Mouse (Mus musculus) G1E (cell line): ENCODE data around the gene Ccdc47. TPM values are rescaled to one million over a fixed set of nuclear protein-coding genes. Genes with fewer than 3 reads are reported as not detected.

Experiments
- ATAC-seq: 2 replicates; pipeline ENCODE4 v1.8.0; 2016; ENCODE audit warnings: mild to moderate bottlenecking; ENCODE audit not compliant: insufficient number of reproducible peaks, poor library complexity, low FRiP score, severe bottlenecking; ENCODE audit errors: extremely low read depth
- DNase-seq: peaks from one replicate; pipeline ENCODE4 v3.0.0; 2012; ENCODE audit warnings: low spot score
- H3K27me3 ChIP-seq: 2 replicates; pipeline ENCODE4 v1.6.1; 2012; ENCODE audit warnings: mild to moderate bottlenecking, low read length, inconsistent platforms; ENCODE audit not compliant: insufficient read depth
- H3K36me3 ChIP-seq: replicated peaks from 2 replicates; pipeline ENCODE3; 2012; ENCODE audit warnings: mild to moderate bottlenecking, inconsistent platforms
- H3K4me1 ChIP-seq: 2 replicates; pipeline ENCODE4 v1.6.1; 2012; ENCODE audit warnings: low read depth, low read length, inconsistent platforms, mixed read lengths; ENCODE audit not compliant: insufficient read depth
- H3K4me3 ChIP-seq: 2 replicates; pipeline ENCODE4 v1.5.1; 2012; ENCODE audit warnings: low read depth, mild to moderate bottlenecking, inconsistent platforms, low read length, moderate library complexity, mixed read lengths
- H3K9me3 ChIP-seq: replicated peaks from 2 replicates; pipeline ENCODE4 v1.6.1; 2012; ENCODE audit warnings: inconsistent platforms
- CTCF ChIP-seq: IDR thresholded peaks from 2 replicates; pipeline ENCODE4 v1.5.1; 2012; ENCODE audit warnings: low read depth, low read length, inconsistent platforms, mixed read lengths
- GATA1 ChIP-seq: IDR thresholded peaks from 2 replicates; pipeline ENCODE4 v1.6.1; 2012; ENCODE audit warnings: borderline replicate concordance, low read length, inconsistent platforms, mixed read lengths
- GATA2 ChIP-seq: IDR thresholded peaks from 2 replicates; pipeline ENCODE4 v1.6.1; 2012; ENCODE audit warnings: low read depth, low read length, inconsistent platforms, borderline replicate concordance
- POLR2AphosphoS5 ChIP-seq: IDR thresholded peaks from 2 replicates; pipeline ENCODE4 v1.6.1; 2012; ENCODE audit warnings: low read depth, low read length, inconsistent platforms; ENCODE audit not compliant: insufficient replicate concordance
- TAL1 ChIP-seq: conservative IDR thresholded peaks from 2 replicates; pipeline ENCODE4 v1.6.1; 2012; ENCODE audit warnings: low read depth, low read length, inconsistent platforms, mixed read lengths
- polyA plus RNA-seq: library from polyadenylated mRNA; stranded (reverse); fragments of >175 nt; gene quantifications from 2 replicates; pipeline ENCODE4 v1.2.3, GENCODE M21; 2012
- total RNA-seq, 2 experiments: library from RNA; stranded (forward) in 1 of 2; stranded (reverse) in 1 of 2; fragments of 200-1000 nt in 1 of 2; fragments of >200 nt in 1 of 2; fragmentation: Nextera tagmentation in 1 of 2; gene quantifications; 2 replicates each; pipeline ENCODE4 v1.2.3; 2014 to 2017

The Ccdc47 gene
- total and polyA plus RNA-seq, 3 experiments = 3.9 to 129 (median 78.5) TPM

DNA sequence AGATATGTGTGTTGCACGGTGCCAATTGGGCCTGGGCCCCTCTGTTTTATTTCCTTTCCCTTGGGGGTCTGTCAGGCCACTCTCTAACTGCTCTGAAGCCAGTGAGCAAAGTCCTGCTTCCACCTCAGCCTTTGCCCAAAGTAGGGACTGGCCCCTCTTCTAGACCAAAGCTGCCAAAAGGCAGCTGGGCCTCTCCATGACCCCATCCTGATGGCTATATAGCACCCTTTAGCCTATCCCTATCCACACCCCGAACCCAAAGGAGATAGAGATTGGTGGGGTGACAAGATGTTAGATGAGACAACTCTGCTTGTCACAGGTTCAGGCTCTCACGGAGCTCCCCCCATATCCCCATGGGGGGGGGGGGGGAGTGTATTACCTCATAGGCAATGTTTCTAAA lies 60.4 kb downstream of the Ccdc47 start:
- TF ChIP-seq CTCF (no peak), POLR2AphosphoS5 (no peak), GATA2 (no peak), TAL1 (no peak), GATA1 (no peak)
- ATAC-seq (no peak), DNase-seq (no peak)
- Histone ChIP-seq H3K9me3 (no peaks in the 10 kb centered on the region), H3K4me1 (peaks cover 52% of the 10 kb centered on the region), H3K36me3 (peaks cover 84% of the 10 kb centered on the region), H3K4me3 (no peak overlapping the region), H3K27me3 (no peaks in the 10 kb centered on the region)

DNA sequence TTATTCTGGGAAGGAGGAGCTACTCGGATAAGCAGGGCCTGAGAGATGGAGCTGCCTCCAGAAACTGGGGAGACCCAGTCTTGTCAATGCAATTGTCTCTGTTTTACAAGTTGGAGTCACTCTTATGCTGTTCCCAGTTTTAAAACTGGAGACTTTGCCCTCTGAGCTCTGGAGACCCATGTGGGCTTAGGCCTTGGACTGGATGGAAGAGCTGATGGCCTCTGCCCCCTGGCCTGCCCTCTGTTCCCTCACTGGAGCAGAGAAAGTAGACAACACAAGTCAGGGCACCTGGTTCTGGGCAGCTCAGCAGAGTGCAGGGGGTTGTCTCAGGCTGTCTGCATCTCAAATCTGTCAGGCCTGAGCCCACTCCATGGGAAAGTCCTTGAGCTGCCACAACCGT lies 61.4 kb downstream of the Ccdc47 start:
- peaks cover 47% of the 10 kb centered on the region for H3K4me1 ChIP-seq
- ATAC-seq (no peak), DNase-seq (no peak)
- H3K36me3 ChIP-seq = peaks cover 94% of the 10 kb centered on the region
- no peak overlapping the region for H3K4me3 ChIP-seq
- TF ChIP-seq POLR2AphosphoS5 (no peak), TAL1 (no peak), CTCF (no peak), GATA1 (no peak), GATA2 (no peak)
- H3K27me3 ChIP-seq = no peaks in the 10 kb centered on the region
- H3K9me3 ChIP-seq = no peaks in the 10 kb centered on the region

DNA sequence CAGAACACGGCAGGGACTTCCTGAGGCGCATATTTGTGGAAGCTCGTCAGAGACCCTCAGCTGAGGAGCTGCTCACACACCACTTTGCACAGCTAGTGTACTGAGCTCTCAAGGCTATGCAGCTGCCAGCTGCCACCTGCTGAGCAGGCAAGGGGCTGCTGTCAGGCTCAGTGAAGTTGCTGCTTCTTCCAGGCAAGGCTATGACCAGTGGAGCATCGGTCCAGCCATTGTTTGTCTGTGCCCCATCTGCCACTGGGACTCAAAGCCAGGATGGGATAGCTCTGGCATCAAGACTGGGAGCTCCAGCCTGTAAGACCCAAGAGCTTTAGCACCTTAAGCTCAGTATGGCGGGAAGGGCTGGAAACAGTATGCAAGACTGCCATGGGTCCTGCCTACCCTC lies 62.1 kb downstream of the Ccdc47 start:
- no peak for ATAC-seq
- H3K36me3 ChIP-seq = peaks cover 99% of the 10 kb centered on the region
- no peaks in the 10 kb centered on the region for H3K27me3 ChIP-seq
- no peak overlapping the region for H3K4me3 ChIP-seq
- H3K4me1 ChIP-seq = peaks cover 45% of the 10 kb centered on the region
- no peak for DNase-seq
- TF ChIP-seq POLR2AphosphoS5 (no peak; the same call in 1 of the 2 replicates), CTCF (no peak), GATA1 (no peak), GATA2 (no peak), TAL1 (no peak)
- H3K9me3 ChIP-seq = no peaks in the 10 kb centered on the region

DNA sequence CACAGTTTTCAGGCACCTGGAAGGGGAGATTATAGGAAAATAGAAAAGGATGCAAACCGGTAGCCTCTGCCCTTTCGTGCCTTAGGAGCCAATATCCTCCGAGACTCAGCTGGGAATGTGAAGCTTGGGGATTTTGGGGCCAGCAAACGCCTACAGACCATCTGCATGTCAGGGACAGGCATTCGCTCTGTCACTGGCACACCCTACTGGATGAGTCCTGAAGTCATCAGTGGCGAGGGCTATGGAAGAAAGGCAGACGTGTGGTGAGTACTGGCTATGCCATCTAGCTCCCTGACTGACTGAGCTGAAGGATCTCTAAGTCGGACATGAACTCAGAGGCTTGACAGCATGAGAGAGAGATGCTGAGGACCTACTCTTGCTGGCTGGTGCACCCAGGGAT lies 64.0 kb downstream of the Ccdc47 start:
- Histone ChIP-seq H3K36me3 (peaks cover 96% of the 10 kb centered on the region), H3K4me3 (no peak overlapping the region), H3K9me3 (no peaks in the 10 kb centered on the region), H3K27me3 (no peaks in the 10 kb centered on the region), H3K4me1 (peaks cover 25% of the 10 kb centered on the region)
- ATAC-seq = no peak
- TF ChIP-seq GATA1 = no peak
- TF ChIP-seq GATA2 = no peak
- TF ChIP-seq CTCF = no peak
- no peak for TF ChIP-seq POLR2AphosphoS5
- TF ChIP-seq TAL1 = no peak
- no peak for DNase-seq

DNA sequence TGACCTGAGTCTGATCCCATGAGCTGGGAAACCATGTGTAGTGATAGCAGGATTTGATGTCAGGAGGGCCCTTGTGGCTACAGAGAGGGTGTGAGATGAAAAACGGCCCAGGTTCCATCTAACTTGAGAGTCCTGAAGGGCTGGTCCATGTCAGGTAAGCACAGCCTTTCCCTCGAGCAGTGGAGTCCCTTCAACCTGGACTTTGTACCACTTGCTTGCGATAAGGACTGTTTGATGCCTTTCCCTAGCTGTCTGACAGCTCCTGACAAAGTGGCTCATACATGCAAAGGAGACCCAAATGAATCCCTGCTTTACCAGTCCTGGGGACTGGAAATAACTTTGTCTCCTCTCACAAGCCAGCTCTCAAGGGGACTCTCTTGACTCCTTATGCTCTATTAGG lies 64.9 kb downstream of the Ccdc47 start:
- H3K9me3 ChIP-seq = no peaks in the 10 kb centered on the region
- no peaks in the 10 kb centered on the region for H3K27me3 ChIP-seq
- TF ChIP-seq POLR2AphosphoS5 = no peak
- TF ChIP-seq GATA1 = no peak
- no peak for TF ChIP-seq GATA2
- TF ChIP-seq TAL1 = no peak
- no peak for TF ChIP-seq CTCF
- H3K4me3 ChIP-seq = no peak overlapping the region
- peaks cover 91% of the 10 kb centered on the region for H3K36me3 ChIP-seq
- ATAC-seq (no peak), DNase-seq (no peak)
- peaks cover 16% of the 10 kb centered on the region for H3K4me1 ChIP-seq

Other genes with a start within 250 kb of the Ccdc47 start
- gene Ace, start 248.4 kb downstream of the Ccdc47 start, total RNA-seq (2014; fragmentation: Nextera tagmentation) = not detected in 2 replicates
- gene Ace, start 248.4 kb downstream of the Ccdc47 start, total RNA-seq (2017) = not detected in 2 replicates
- gene Ace, start 248.4 kb downstream of the Ccdc47 start, polyA plus RNA-seq = not detected in 2 replicates
- gene Ace3, start 221.7 kb downstream of the Ccdc47 start, total RNA-seq (2014; fragmentation: Nextera tagmentation) = not detected in 2 replicates
- not detected in 2 replicates for gene Ace3, start 221.7 kb downstream of the Ccdc47 start, total RNA-seq (2017)
- gene Ace3, start 221.7 kb downstream of the Ccdc47 start, polyA plus RNA-seq = not detected in 2 replicates
- not detected in 2 replicates for gene Kcnh6, start 208.2 kb downstream of the Ccdc47 start, total RNA-seq (2014; fragmentation: Nextera tagmentation)
- gene Kcnh6, start 208.2 kb downstream of the Ccdc47 start, total RNA-seq (2017) = not detected in 2 replicates
- not detected in 2 replicates for gene Kcnh6, start 208.2 kb downstream of the Ccdc47 start, polyA plus RNA-seq
- 70.7 and 84.6 TPM in 2 replicates for gene Dcaf7, start 179.5 kb downstream of the Ccdc47 start, total RNA-seq (2014; fragmentation: Nextera tagmentation)
- gene Dcaf7, start 179.5 kb downstream of the Ccdc47 start, total RNA-seq (2017) = 70.0 and 74.3 TPM in 2 replicates
- 40.4 and 59.3 TPM in 2 replicates for gene Dcaf7, start 179.5 kb downstream of the Ccdc47 start, polyA plus RNA-seq
- gene Taco1, start 150.3 kb downstream of the Ccdc47 start, total RNA-seq (2014; fragmentation: Nextera tagmentation) = 14.6 and 20.3 TPM in 2 replicates
- 20.4 and 21.4 TPM in 2 replicates for gene Taco1, start 150.3 kb downstream of the Ccdc47 start, total RNA-seq (2017)
- gene Taco1, start 150.3 kb downstream of the Ccdc47 start, polyA plus RNA-seq = 18.6 and 19.2 TPM in 2 replicates
- gene Map3k3, start 131.7 kb downstream of the Ccdc47 start, total RNA-seq (2014; fragmentation: Nextera tagmentation) = 21.1 and 30.0 TPM in 2 replicates
- gene Map3k3, start 131.7 kb downstream of the Ccdc47 start, total RNA-seq (2017) = 29.5 and 31.9 TPM in 2 replicates
- 4.5 and 4.9 TPM in 2 replicates for gene Map3k3, start 131.7 kb downstream of the Ccdc47 start, polyA plus RNA-seq
- not detected in 2 replicates for gene Gm10840, start 55.5 kb downstream of the Ccdc47 start, total RNA-seq (2014; fragmentation: Nextera tagmentation)
- gene Gm10840, start 55.5 kb downstream of the Ccdc47 start, total RNA-seq (2017) = not detected in 2 replicates
- gene Gm10840, start 55.5 kb downstream of the Ccdc47 start, polyA plus RNA-seq = not detected in 2 replicates
- gene Limd2, start 55.5 kb downstream of the Ccdc47 start, total RNA-seq (2014; fragmentation: Nextera tagmentation) = 258 and 309 TPM in 2 replicates
- gene Limd2, start 55.5 kb downstream of the Ccdc47 start, total RNA-seq (2017) = 77.5 and 94.4 TPM in 2 replicates
- gene Limd2, start 55.5 kb downstream of the Ccdc47 start, polyA plus RNA-seq = 365 and 413 TPM in 2 replicates
- 28.9 and 40.2 TPM in 2 replicates for gene Strada, start 14.2 kb downstream of the Ccdc47 start, total RNA-seq (2014; fragmentation: Nextera tagmentation)
- gene Strada, start 14.2 kb downstream of the Ccdc47 start, total RNA-seq (2017) = 19.5 and 21.1 TPM in 2 replicates
- 32.3 and 36.2 TPM in 2 replicates for gene Strada, start 14.2 kb downstream of the Ccdc47 start, polyA plus RNA-seq
- gene Ddx42, start 582 bp upstream of the Ccdc47 start, total RNA-seq (2014; fragmentation: Nextera tagmentation) = 63.7 and 71.8 TPM in 2 replicates
- 89.0 and 112 TPM in 2 replicates for gene Ddx42, start 582 bp upstream of the Ccdc47 start, total RNA-seq (2017)
- 28.4 and 50.3 TPM in 2 replicates for gene Ddx42, start 582 bp upstream of the Ccdc47 start, polyA plus RNA-seq
- gene Ftsj3, start 39.7 kb upstream of the Ccdc47 start, total RNA-seq (2014; fragmentation: Nextera tagmentation) = 49.0 and 59.8 TPM in 2 replicates
- 90.6 and 109 TPM in 2 replicates for gene Ftsj3, start 39.7 kb upstream of the Ccdc47 start, total RNA-seq (2017)
- gene Ftsj3, start 39.7 kb upstream of the Ccdc47 start, polyA plus RNA-seq = 11.5 and 21.6 TPM in 2 replicates
- gene Psmc5, start 39.8 kb upstream of the Ccdc47 start, total RNA-seq (2014; fragmentation: Nextera tagmentation) = 44.0 and 50.7 TPM in 2 replicates
- gene Psmc5, start 39.8 kb upstream of the Ccdc47 start, total RNA-seq (2017) = 90.7 and 96.0 TPM in 2 replicates
- gene Psmc5, start 39.8 kb upstream of the Ccdc47 start, polyA plus RNA-seq = 38.4 and 64.1 TPM in 2 replicates
- 94.1 and 113 TPM in 2 replicates for gene Smarcd2, start 56.6 kb upstream of the Ccdc47 start, total RNA-seq (2014; fragmentation: Nextera tagmentation)
- 139 and 149 TPM in 2 replicates for gene Smarcd2, start 56.6 kb upstream of the Ccdc47 start, total RNA-seq (2017)
- gene Smarcd2, start 56.6 kb upstream of the Ccdc47 start, polyA plus RNA-seq = 138 and 154 TPM in 2 replicates
- gene Tcam1, start 60.3 kb upstream of the Ccdc47 start, total RNA-seq (2014; fragmentation: Nextera tagmentation) = not detected in 2 replicates
- gene Tcam1, start 60.3 kb upstream of the Ccdc47 start, total RNA-seq (2017) = 0.12 TPM in 1 of 2 replicates, not detected in the other
- 0.01 TPM in 1 of 2 replicates, not detected in the other for gene Tcam1, start 60.3 kb upstream of the Ccdc47 start, polyA plus RNA-seq
- not detected in 2 replicates for gene Gh, start 85.5 kb upstream of the Ccdc47 start, total RNA-seq (2014; fragmentation: Nextera tagmentation)
- not detected in 2 replicates for gene Gh, start 85.5 kb upstream of the Ccdc47 start, total RNA-seq (2017)
- not detected in 2 replicates for gene Gh, start 85.5 kb upstream of the Ccdc47 start, polyA plus RNA-seq
- gene Cd79b, start 98.4 kb upstream of the Ccdc47 start, total RNA-seq (2014; fragmentation: Nextera tagmentation) = not detected in 2 replicates
- not detected in 2 replicates for gene Cd79b, start 98.4 kb upstream of the Ccdc47 start, total RNA-seq (2017)
- 0.03 TPM in 1 of 2 replicates, not detected in the other for gene Cd79b, start 98.4 kb upstream of the Ccdc47 start, polyA plus RNA-seq
- gene Scn4a, start 136.9 kb upstream of the Ccdc47 start, total RNA-seq (2014; fragmentation: Nextera tagmentation) = not detected in 2 replicates
- 0.05 TPM in 1 of 2 replicates, not detected in the other for gene Scn4a, start 136.9 kb upstream of the Ccdc47 start, total RNA-seq (2017)
- gene Scn4a, start 136.9 kb upstream of the Ccdc47 start, polyA plus RNA-seq = not detected in 2 replicates
- not detected in 2 replicates for gene Prr29, start 149.1 kb upstream of the Ccdc47 start, total RNA-seq (2014; fragmentation: Nextera tagmentation)
- gene Prr29, start 149.1 kb upstream of the Ccdc47 start, total RNA-seq (2017) = 0.16 and 0.23 TPM in 2 replicates
- 0.07 TPM in 1 of 2 replicates, not detected in the other for gene Prr29, start 149.1 kb upstream of the Ccdc47 start, polyA plus RNA-seq
- 3.7 and 10.3 TPM in 2 replicates for gene Icam2, start 171.7 kb upstream of the Ccdc47 start, total RNA-seq (2014; fragmentation: Nextera tagmentation)
- 42.6 and 53.8 TPM in 2 replicates for gene Icam2, start 171.7 kb upstream of the Ccdc47 start, total RNA-seq (2017)
- gene Icam2, start 171.7 kb upstream of the Ccdc47 start, polyA plus RNA-seq = 2.1 and 3.4 TPM in 2 replicates